Mouse (Mus musculus): ENCODE results near the gene Kpna7.
A peak's percentile ranks its signal among the peaks of the same experiment; 100 is the strongest.
"Not testable (repeated sequence)": the region's sequence is repeated elsewhere in the genome, so short reads cannot be mapped to it uniquely, and the experiment has no call there.

Kpna7 gene

GRCm38 (mm10) chr5:145102706-145103105 lies 18.9 kb upstream of the Kpna7 start:
- no peak for DNase-seq (ENCODE audit: low spot score in 2 of 2)

- not testable (repeated sequence) for DNase-seq (ENCODE audit: low spot score in 2 of 2)
These were observed 17.6 kb upstream of the Kpna7 start for GRCm38 (mm10) chr5:145101451-145101850.

- no peak for DNase-seq (ENCODE audit: low spot score in 2 of 2)
These were observed 17.1 kb upstream of the Kpna7 start for GRCm38 (mm10) chr5:145100960-145101359.

GRCm38 (mm10) chr5:145098340-145098821 lies 14.6 kb upstream of the Kpna7 start:
- DNase-seq (ENCODE audit: low spot score in 2 of 2), result no peak

GRCm38 (mm10) chr5:145096195-145096594 lies 12.4 kb upstream of the Kpna7 start:
- no peak for DNase-seq (ENCODE audit: low spot score in 2 of 2)

GRCm38 (mm10) chr5:145089878-145090277 lies 6.0 kb upstream of the Kpna7 start:
- DNase-seq (ENCODE audit: low spot score in 2 of 2), result no peak

GRCm38 (mm10) chr5:145088186-145088585 lies 4.4 kb upstream of the Kpna7 start:
- no peak for DNase-seq (ENCODE audit: low spot score in 2 of 2)

- no peak for DNase-seq (ENCODE audit: low spot score in 2 of 2)
These were observed 992 bp upstream of the Kpna7 start for GRCm38 (mm10) chr5:145084822-145085221.

GRCm38 (mm10) chr5:145083201-145083600 lies 629 bp downstream of the Kpna7 start:
- DNase-seq (ENCODE audit: low spot score in 2 of 2), result not testable (repeated sequence)

- no peak for DNase-seq (ENCODE audit: low spot score in 2 of 2)
These were observed 1.8 kb downstream of the Kpna7 start for GRCm38 (mm10) chr5:145081866-145082613.

GRCm38 (mm10) chr5:145075081-145075480 lies 8.7 kb downstream of the Kpna7 start:
- no peak for DNase-seq (ENCODE audit: low spot score in 2 of 2)

- DNase-seq (ENCODE audit: low spot score in 2 of 2), result no peak
These were observed 12.5 kb downstream of the Kpna7 start for GRCm38 (mm10) chr5:145071342-145071741.

GRCm38 (mm10) chr5:145069707-145070106 lies 14.1 kb downstream of the Kpna7 start:
- peak; percentile 72 to 82 for DNase-seq (ENCODE audit: low spot score in 2 of 2)

GRCm38 (mm10) chr5:145068863-145069262 lies 15.0 kb downstream of the Kpna7 start:
- DNase-seq (ENCODE audit: low spot score in 2 of 2), result no peak

GRCm38 (mm10) chr5:145064765-145065340 lies 19.0 kb downstream of the Kpna7 start:
- no peak for DNase-seq (ENCODE audit: low spot score in 2 of 2)

GRCm38 (mm10) chr5:145059524-145059923 lies 24.3 kb downstream of the Kpna7 start:
- no peak for DNase-seq (ENCODE audit: low spot score in 2 of 2)

GRCm38 (mm10) chr5:145058722-145059121 lies 25.1 kb downstream of the Kpna7 start:
- no peak for DNase-seq (ENCODE audit: low spot score in 2 of 2)

- no peak for DNase-seq (ENCODE audit: low spot score in 2 of 2)
These were observed 25.9 kb downstream of the Kpna7 start for GRCm38 (mm10) chr5:145057907-145058306.

GRCm38 (mm10) chr5:145054187-145054586 lies 29.6 kb downstream of the Kpna7 start:
- DNase-seq (ENCODE audit: low spot score in 2 of 2), result not testable (repeated sequence)

GRCm38 (mm10) chr5:145042690-145043089 lies 41.1 kb downstream of the Kpna7 start, which contains the start of gene 1700018F24Rik:
1700018F24Rik (plus strand) TSS chr5:145042990.
- DNase-seq (ENCODE audit: low spot score in 2 of 2), result not testable (repeated sequence)

- DNase-seq (ENCODE audit: low spot score in 2 of 2), result no peak
These were observed 42.2 kb downstream of the Kpna7 start for GRCm38 (mm10) chr5:145041628-145042027.

- not testable (repeated sequence) for DNase-seq (ENCODE audit: low spot score in 2 of 2)
These were observed 51.4 kb downstream of the Kpna7 start, which contains the start of gene Gm4871 for GRCm38 (mm10) chr5:145032391-145032790. Gm4871 (minus strand) TSS chr5:145032754.

- DNase-seq (ENCODE audit: low spot score in 2 of 2), result not testable (repeated sequence)
These were observed 53.4 kb downstream of the Kpna7 start for GRCm38 (mm10) chr5:145030476-145030875.
